Mouse (Mus musculus) heart, adult 18-20 months (tissue): ENCODE data around the gene Fat3. TPM values are rescaled to one million over a fixed set of nuclear protein-coding genes. Genes with fewer than 3 reads are reported as not detected.

ENCODE experiments used
- DNase-seq, 2 experiments: peaks; one replicate each; pipeline ENCODE4 v3.0.0; 2021 to 2022; ENCODE audit warnings: mixed read lengths in 1 of 2
- total RNA-seq, 2 experiments: library from RNA; stranded (reverse); gene quantifications; 2 replicates each; pipeline ENCODE4 v1.2.3; 2021

The Fat3 gene
- total RNA-seq, 2 experiments from 2014 or later = 0.42 to 0.46 TPM

- peak; percentile 32 to 67 for DNase-seq
These were observed 472.6 kb downstream of the Fat3 start for GRCm38 (mm10) chr9:16028394-16028911.

GRCm38 (mm10) chr9:16026054-16026453, 475.0 kb downstream of the Fat3 start:
- DNase-seq = no peak

GRCm38 (mm10) chr9:16024706-16025105, 476.4 kb downstream of the Fat3 start:
- DNase-seq = no peak

GRCm38 (mm10) chr9:16014115-16014514, 487.0 kb downstream of the Fat3 start:
- DNase-seq = no peak

- no peak for DNase-seq
These were observed 489.7 kb downstream of the Fat3 start for GRCm38 (mm10) chr9:16011382-16011781.

- DNase-seq = no peak
These were observed 493.6 kb downstream of the Fat3 start for GRCm38 (mm10) chr9:16007516-16007915.

- no peak for DNase-seq
These were observed 498.1 kb downstream of the Fat3 start for GRCm38 (mm10) chr9:16002991-16003390.

GRCm38 (mm10) chr9:15994762-15995161, 506.3 kb downstream of the Fat3 start:
- no peak for DNase-seq

GRCm38 (mm10) chr9:15994177-15994576, 506.9 kb downstream of the Fat3 start:
- no peak for DNase-seq

GRCm38 (mm10) chr9:15992158-15992846, 508.8 kb downstream of the Fat3 start:
- DNase-seq = no peak

GRCm38 (mm10) chr9:15978317-15978716, 522.8 kb downstream of the Fat3 start:
- DNase-seq = no peak

GRCm38 (mm10) chr9:15976959-15977663, 524.0 kb downstream of the Fat3 start:
- peak in 1 of 2 experiments; percentile 12 for DNase-seq

GRCm38 (mm10) chr9:15975999-15976398, 525.1 kb downstream of the Fat3 start:
- DNase-seq = no peak

GRCm38 (mm10) chr9:15972201-15972600, 528.9 kb downstream of the Fat3 start:
- DNase-seq = no peak

GRCm38 (mm10) chr9:15971393-15971792, 529.7 kb downstream of the Fat3 start:
- no peak for DNase-seq

- DNase-seq = no peak
These were observed 536.9 kb downstream of the Fat3 start for GRCm38 (mm10) chr9:15964198-15964597.

- no peak for DNase-seq
These were observed 538.2 kb downstream of the Fat3 start for GRCm38 (mm10) chr9:15962886-15963285.

- DNase-seq = no peak
These were observed 542.8 kb downstream of the Fat3 start for GRCm38 (mm10) chr9:15958224-15958787.

- DNase-seq = no peak
These were observed 543.3 kb downstream of the Fat3 start for GRCm38 (mm10) chr9:15957816-15958215.

- DNase-seq = no peak
These were observed 545.8 kb downstream of the Fat3 start for GRCm38 (mm10) chr9:15955147-15955782.

GRCm38 (mm10) chr9:15954338-15954704, 546.8 kb downstream of the Fat3 start:
- no peak for DNase-seq

- no peak for DNase-seq
These were observed 547.3 kb downstream of the Fat3 start for GRCm38 (mm10) chr9:15953585-15954337.
